Mouse (Mus musculus) heart, embryonic 10.5 days (tissue): ENCODE measurements around the gene Rmnd5a. TPM values are rescaled to one million over a fixed set of nuclear protein-coding genes. Genes with fewer than 3 reads are reported as not detected.

Experiments
- DNase-seq: peaks from one replicate; pipeline ENCODE4 v3.0.0-alpha.2; 2017; ENCODE audit warnings: low spot score
- H3K27ac ChIP-seq: fragments of 300-500 bp; sonication (generic); 2 replicates; pipeline ENCODE4 v1.5.1; 2016; ENCODE audit warnings: mild to moderate bottlenecking
- H3K27me3 ChIP-seq: fragments of 300-500 bp; sonication (generic); 2 replicates; pipeline ENCODE4 v1.6.1; 2016; ENCODE audit warnings: mild to moderate bottlenecking; ENCODE audit not compliant: poor library complexity, insufficient read depth, severe bottlenecking
- H3K36me3 ChIP-seq: fragments of 300-500 bp; sonication (generic); 2 replicates; pipeline ENCODE4 v1.6.1; 2016; ENCODE audit warnings: mild to moderate bottlenecking, moderate library complexity
- H3K4me1 ChIP-seq: fragments of 300-500 bp; sonication (generic); 2 replicates; pipeline ENCODE4 v1.6.1; 2016; ENCODE audit warnings: mild to moderate bottlenecking
- H3K4me3 ChIP-seq: fragments of 300-500 bp; sonication (generic); 2 replicates; pipeline ENCODE4 v1.5.1; 2016; ENCODE audit warnings: mild to moderate bottlenecking, moderate library complexity
- H3K9me3 ChIP-seq: fragments of 300-500 bp; sonication (generic); 2 replicates; pipeline ENCODE4 v1.6.1; 2016; ENCODE audit warnings: mild to moderate bottlenecking, moderate library complexity
- WGBS: fragments of 180-500 bp; shearing (Covaris S2); methylation state at CpG from one replicate; pipeline ENCODE4 v1.1.7; 2016; 5-methylcytosine and 5-hydroxymethylcytosine counted together
- polyA plus RNA-seq: library from polyadenylated mRNA; unstranded; fragments of >200 nt; fragmentation: Nextera tagmentation; extraction: Ambion mirVana; gene quantifications from 2 replicates; pipeline ENCODE4 v1.2.1, GENCODE M21; 2016

Rmnd5a gene
- polyA plus RNA-seq, 1 experiment from 2014 or later: 11.4 TPM

DNA sequence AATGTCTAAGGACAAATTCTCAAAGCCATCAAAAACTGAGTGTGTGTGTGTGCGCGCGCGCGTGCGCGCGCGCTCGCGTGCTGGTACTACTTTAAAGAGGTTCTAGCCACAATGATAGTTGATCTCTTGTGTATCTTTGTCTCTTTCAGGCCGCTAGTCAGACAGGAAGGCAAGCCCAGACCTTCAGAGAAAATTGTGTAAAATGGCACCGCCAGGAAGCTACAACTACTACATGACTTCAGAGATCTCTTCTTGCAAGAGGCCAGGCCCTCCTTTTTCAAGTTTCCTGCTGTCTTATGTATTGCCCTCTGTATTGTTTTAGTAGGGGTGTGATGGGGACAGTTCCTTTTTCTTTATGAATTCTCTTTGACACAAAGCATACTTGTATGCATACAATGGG, 63.7 kb downstream of the Rmnd5a start:
- Histone ChIP-seq H3K9me3 (no peaks in the 10 kb centered on the region), H3K4me3 (no peak overlapping the region), H3K27ac (no peak overlapping the region), H3K27me3 (no peaks in the 10 kb centered on the region), H3K36me3 (no peaks in the 10 kb centered on the region), H3K4me1 (no peaks in the 10 kb centered on the region)
- WGBS: 93% methylated on average over 13 of the region's 13 CpGs
- DNase-seq: no peak

DNA sequence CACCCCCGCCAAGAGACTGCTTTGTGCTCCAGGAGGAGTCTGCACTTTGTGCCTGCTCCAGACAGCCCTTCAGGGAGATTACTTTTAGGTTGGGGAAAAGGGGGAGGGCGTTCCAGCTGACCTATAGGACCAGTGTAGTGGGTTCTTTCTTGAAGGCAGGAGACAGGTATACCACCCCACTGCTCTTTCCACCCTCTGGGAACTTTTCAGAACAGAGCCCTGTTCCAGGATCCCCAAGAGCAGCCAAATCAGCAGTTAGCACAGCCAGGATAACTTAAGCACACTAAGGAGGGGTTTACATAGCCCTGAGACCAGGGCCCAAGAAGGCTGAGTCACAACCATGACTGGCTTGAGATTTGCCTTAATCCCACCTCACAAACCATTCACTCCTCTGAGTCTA, 65.5 kb downstream of the Rmnd5a start:
- Histone ChIP-seq H3K27ac (no peak overlapping the region), H3K4me3 (no peak overlapping the region), H3K36me3 (no peaks in the 10 kb centered on the region), H3K9me3 (no peaks in the 10 kb centered on the region), H3K4me1 (no peaks in the 10 kb centered on the region), H3K27me3 (no peaks in the 10 kb centered on the region)
- WGBS: 75% methylated on average over 2 of the region's 2 CpGs
- DNase-seq: no peak

DNA sequence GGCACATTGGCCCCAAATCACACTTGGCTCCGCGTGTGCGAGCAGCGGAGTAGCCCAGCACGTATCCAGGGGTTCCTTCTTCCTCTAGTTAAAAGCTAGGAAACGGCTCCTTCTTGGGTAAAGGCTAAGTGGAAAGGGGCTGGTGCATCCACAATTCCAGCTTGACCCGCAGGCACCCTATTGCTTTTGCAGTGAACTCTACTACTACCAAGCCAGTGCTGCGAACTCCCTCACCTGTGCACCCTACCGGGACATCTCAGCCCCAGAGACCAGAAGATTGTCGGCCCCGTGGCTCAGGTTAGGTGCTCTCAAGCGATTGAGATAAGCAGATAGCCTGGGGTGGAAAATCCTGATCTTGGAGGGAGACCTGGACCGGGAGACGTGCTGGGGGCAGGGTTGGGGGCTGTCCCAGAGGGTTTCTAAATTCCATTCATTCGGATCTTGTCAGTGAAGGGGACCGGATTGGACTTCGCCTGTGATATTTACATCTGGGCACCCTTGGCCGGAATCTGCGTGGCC, 66.1 kb downstream of the Rmnd5a start:
- WGBS: 76% methylated on average over 19 of the region's 19 CpGs
- Histone ChIP-seq H3K27ac (no peak overlapping the region), H3K4me1 (no peaks in the 10 kb centered on the region), H3K4me3 (no peak overlapping the region), H3K9me3 (no peaks in the 10 kb centered on the region), H3K27me3 (no peaks in the 10 kb centered on the region), H3K36me3 (no peaks in the 10 kb centered on the region)
- DNase-seq: no peak

DNA sequence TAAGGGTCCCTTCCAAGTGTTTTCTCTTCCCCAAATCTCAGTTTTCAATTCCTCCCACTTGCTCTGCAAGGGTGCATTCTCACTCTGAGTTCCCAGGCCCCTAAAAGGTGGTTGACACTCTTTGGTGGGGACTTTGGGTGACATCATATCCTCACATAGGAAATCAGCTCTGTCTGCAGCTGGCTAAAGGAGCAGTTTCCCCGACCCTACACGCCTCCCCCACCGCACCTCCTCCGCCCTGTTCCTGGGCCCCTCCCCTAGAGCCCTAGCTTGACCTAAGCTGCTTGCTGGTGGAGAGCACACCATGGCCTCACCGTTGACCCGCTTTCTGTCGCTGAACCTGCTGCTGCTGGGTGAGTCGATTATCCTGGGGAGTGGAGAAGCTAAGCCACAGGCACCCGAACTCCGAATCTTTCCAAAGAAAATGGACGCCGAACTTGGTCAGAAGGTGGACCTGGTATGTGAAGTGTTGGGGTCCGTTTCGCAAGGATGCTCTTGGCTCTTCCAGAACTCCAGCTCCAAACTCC, 67.1 kb downstream of the Rmnd5a start, which contains the start of gene Cd8a:
TSS of gene Cd8a (plus strand) at position 179 of the 527 bp plus-strand sequence.
- no peaks in the 10 kb centered on the region for H3K4me1 ChIP-seq
- H3K27me3 ChIP-seq: no peaks in the 10 kb centered on the region
- WGBS: 75% methylated on average over 14 of the region's 14 CpGs
- H3K9me3 ChIP-seq: no peaks in the 10 kb centered on the region
- H3K4me3 ChIP-seq: no peak within 1 kb of the TSS
- H3K27ac ChIP-seq: no peak within 1 kb of the TSS
- DNase-seq: no peak
- no peaks in the 10 kb centered on the region for H3K36me3 ChIP-seq

DNA sequence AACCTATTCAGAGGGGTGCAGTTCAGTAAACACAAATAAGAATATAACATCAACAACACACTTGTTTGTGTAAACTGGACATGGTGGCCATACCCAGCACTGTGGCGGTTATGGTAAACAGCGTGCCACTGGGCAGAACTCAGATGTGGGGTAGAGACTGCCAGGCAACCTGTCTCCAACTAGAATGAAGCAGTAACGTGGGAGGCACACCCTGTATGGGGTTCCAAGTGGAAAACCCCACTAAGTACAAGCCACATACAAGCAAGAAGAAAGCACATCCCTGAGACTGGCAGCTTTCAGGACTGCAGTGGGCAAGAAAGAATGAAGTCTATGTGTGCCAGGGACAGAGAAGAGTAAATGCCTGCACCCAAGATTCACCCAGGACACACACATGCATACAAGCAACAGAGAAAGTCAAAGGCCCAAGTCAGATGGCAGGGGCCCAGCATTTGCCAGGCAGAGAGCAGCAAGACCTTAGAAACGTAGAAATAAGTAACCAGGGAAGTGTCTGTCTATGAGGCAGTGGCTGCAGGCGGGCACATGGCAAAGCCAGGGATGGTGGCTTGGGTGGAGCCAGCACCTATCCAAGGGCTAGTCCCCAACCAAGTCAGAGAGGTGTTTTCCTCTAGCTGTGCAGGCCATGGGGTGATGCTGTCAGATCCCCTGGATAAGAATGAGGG, 68.3 kb downstream of the Rmnd5a start:
- no peak for DNase-seq
- no peaks in the 10 kb centered on the region for H3K9me3 ChIP-seq
- no peaks in the 10 kb centered on the region for H3K36me3 ChIP-seq
- H3K4me1 ChIP-seq: no peaks in the 10 kb centered on the region
- no peak overlapping the region for H3K4me3 ChIP-seq
- H3K27me3 ChIP-seq: no peaks in the 10 kb centered on the region
- H3K27ac ChIP-seq: no peak overlapping the region
- 84% methylated on average over 5 of the region's 5 CpGs for WGBS

DNA sequence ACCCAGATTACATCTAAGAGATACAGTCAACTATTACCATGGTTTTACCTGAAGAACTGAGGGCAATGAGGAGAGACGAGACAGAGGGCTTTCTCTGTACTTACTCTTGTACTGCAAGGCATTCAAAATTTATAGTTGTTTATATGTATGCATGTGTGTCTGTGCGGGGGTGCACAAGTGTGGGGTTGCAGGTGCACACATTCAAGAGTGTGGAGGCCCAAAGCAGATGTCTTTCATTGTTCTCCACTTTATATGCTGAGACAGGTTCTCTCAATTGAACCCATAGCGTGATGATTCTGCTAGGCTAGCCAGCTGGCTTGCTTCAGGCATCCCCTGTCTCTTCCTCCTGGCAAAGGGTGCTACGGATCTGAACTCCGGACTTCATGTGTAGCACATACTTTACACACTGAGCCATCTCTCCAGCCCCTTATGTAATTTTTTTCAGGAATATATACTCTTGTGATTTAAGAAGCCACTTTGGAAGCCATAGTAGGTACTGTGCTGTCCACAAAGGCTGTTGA, 69.3 kb downstream of the Rmnd5a start:
- DNase-seq: no peak
- Histone ChIP-seq H3K27ac (no peak overlapping the region), H3K4me1 (no peaks in the 10 kb centered on the region), H3K27me3 (no peaks in the 10 kb centered on the region), H3K4me3 (no peak overlapping the region), H3K36me3 (no peaks in the 10 kb centered on the region), H3K9me3 (no peaks in the 10 kb centered on the region)
- 88% methylated on average over 5 of the region's 5 CpGs for WGBS

DNA sequence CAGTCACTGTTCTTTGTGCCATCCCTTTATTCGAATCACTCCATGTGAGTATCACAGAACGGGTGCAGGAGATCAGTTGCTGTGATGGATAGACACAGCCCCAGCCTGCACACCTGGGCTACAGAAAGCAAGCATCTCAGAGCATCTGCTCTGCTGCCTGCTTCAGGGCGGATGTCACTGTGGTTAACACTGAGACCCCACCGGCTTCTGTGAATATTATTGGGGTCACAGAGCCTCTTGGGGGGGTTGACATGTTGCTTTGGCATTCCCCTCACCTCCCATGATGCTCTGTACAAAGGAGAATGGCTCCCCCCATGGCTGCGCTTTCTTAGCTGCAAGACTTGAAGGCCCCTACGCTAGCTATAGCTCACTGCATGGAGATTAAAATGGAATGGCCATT, 71.0 kb downstream of the Rmnd5a start:
- H3K36me3 ChIP-seq: no peaks in the 10 kb centered on the region
- no peaks in the 10 kb centered on the region for H3K9me3 ChIP-seq
- H3K4me3 ChIP-seq: no peak overlapping the region
- DNase-seq: no peak
- H3K27me3 ChIP-seq: no peaks in the 10 kb centered on the region
- H3K4me1 ChIP-seq: no peaks in the 10 kb centered on the region
- WGBS: 87% methylated on average over 6 of the region's 6 CpGs
- H3K27ac ChIP-seq: no peak overlapping the region

DNA sequence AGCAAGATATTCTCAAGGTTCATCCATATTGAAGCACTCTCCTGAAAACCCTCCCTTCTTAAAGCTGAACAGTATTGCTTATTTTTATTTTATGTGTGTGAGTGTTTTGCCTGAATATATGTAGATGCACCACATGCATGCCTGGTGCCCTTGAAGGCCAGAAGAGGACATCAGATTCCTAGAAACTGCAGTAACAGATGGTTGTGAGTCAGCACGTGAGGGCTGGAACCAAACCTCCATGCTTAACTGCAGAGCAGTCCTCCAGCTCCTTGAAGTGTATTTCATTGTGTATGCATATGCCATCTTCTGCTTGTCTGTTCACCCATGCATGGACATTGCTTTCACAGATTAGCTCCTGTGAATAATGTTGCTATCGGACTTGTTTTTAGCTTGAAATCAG, 76.4 kb downstream of the Rmnd5a start:
- no peaks in the 10 kb centered on the region for H3K36me3 ChIP-seq
- peaks cover 4% of the 10 kb centered on the region; the same call in 1 of the 2 replicates for H3K4me1 ChIP-seq
- no peak for DNase-seq
- H3K9me3 ChIP-seq: no peaks in the 10 kb centered on the region
- H3K4me3 ChIP-seq: no peak overlapping the region
- H3K27ac ChIP-seq: no peak overlapping the region
- no peaks in the 10 kb centered on the region for H3K27me3 ChIP-seq
- 82% methylated on average over 2 of the region's 2 CpGs for WGBS

DNA sequence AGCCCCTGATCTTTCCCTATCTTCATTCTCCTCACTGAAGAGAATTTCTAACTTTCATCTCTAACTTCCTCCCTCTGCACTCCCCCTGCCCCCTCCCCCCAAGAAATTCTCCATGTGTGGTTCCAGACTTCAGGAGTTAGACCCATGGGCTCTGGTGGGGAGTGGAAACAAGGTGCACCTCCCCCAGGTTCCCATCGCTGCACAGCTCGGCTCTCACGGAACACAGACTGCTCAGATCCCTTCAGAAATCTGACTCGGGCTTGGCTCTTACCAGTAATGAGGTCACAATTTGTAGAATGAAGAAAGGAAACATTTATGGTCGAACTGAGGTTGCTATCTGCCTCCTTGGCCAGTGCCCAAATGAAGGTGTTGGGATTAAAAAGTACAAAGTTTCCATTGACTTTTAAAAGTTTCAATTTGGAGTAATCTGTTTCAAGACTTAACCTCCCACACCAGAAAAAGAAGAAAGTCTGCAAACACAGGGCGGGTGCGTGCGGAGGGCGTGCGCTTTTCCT, 79.2 kb downstream of the Rmnd5a start:
- Histone ChIP-seq H3K9me3 (no peaks in the 10 kb centered on the region), H3K27me3 (no peaks in the 10 kb centered on the region), H3K36me3 (no peaks in the 10 kb centered on the region), H3K27ac (no peak overlapping the region), H3K4me1 (peaks cover 4% of the 10 kb centered on the region; the same call in 1 of the 2 replicates), H3K4me3 (no peak overlapping the region)
- DNase-seq: no peak
- WGBS: 78% methylated on average over 10 of the region's 10 CpGs

DNA sequence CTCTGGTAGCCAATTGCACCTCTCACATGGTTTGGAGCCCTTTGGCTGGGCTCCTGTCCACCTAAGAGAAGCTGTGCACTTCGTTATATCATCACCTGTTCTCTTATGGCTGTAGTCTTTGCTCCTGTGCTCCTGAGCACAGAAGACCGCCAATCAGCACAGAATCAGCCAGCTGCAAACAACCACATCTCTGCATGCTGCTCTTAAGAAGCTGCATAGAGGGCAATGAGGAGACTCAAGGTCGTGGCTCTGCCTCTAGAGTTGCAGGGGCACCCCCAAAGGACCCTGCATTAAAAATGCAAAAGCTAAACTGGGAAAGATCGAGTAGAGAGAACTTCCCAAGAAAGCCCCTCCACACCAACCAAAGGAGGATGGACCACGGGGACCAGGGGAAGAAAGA, 79.7 kb downstream of the Rmnd5a start:
- no peaks in the 10 kb centered on the region for H3K9me3 ChIP-seq
- no peaks in the 10 kb centered on the region for H3K27me3 ChIP-seq
- no peak overlapping the region for H3K4me3 ChIP-seq
- 48% methylated on average over 5 of the region's 5 CpGs for WGBS
- no peak overlapping the region for H3K27ac ChIP-seq
- no peaks in the 10 kb centered on the region for H3K36me3 ChIP-seq
- H3K4me1 ChIP-seq: peaks cover 4% of the 10 kb centered on the region; the same call in 1 of the 2 replicates
- no peak for DNase-seq

DNA sequence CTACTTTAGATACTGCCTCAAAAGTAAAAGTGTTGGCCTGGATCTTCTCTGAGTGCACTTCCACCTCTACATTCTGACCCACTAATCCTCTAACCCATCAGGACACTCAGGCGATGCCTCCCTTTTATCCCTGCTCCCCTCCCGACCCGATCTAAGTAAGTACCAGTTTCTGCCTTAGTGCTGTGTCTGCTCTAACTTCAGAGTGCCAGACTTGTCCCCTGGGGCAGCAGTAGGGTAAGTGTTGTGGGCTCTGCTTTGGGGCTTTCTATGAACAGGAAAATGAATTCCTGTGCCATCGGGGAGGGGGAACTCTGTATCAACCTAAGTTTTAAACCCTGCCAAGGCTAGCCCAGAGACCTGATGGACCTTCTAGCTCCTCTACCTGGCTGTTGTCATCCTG, 80.2 kb downstream of the Rmnd5a start:
- WGBS: 72% methylated on average over 4 of the region's 4 CpGs
- DNase-seq: no peak
- H3K27ac ChIP-seq: no peak overlapping the region
- H3K4me3 ChIP-seq: no peak overlapping the region
- no peaks in the 10 kb centered on the region for H3K9me3 ChIP-seq
- H3K36me3 ChIP-seq: no peaks in the 10 kb centered on the region
- no peaks in the 10 kb centered on the region for H3K27me3 ChIP-seq
- H3K4me1 ChIP-seq: peaks cover 4% of the 10 kb centered on the region; the same call in 1 of the 2 replicates

DNA sequence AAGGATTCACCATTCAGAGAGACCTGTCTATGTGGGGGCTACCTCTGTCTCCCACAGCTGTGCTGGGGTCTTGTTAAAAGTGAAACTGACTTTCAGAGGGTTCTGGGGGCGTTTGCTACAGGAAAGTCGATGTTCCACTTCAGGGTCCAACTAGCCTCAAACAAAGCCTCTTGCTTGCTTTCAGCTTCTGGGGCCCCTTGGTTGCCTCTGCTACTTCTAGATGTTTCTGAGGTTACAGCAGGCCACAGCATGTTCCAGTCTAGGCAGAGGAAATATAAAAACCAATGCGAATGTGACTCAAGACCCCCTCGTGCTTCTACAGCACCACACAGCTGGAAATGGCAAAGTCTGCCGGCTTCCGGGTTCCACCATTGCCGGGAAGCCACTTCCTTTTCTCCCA, 82.9 kb downstream of the Rmnd5a start:
- no peak overlapping the region for H3K4me3 ChIP-seq
- 80% methylated on average over 7 of the region's 7 CpGs for WGBS
- H3K36me3 ChIP-seq: no peaks in the 10 kb centered on the region
- DNase-seq: no peak
- no peak overlapping the region for H3K27ac ChIP-seq
- peaks cover 4% of the 10 kb centered on the region; the same call in 1 of the 2 replicates for H3K4me1 ChIP-seq
- H3K9me3 ChIP-seq: no peaks in the 10 kb centered on the region
- no peaks in the 10 kb centered on the region for H3K27me3 ChIP-seq

DNA sequence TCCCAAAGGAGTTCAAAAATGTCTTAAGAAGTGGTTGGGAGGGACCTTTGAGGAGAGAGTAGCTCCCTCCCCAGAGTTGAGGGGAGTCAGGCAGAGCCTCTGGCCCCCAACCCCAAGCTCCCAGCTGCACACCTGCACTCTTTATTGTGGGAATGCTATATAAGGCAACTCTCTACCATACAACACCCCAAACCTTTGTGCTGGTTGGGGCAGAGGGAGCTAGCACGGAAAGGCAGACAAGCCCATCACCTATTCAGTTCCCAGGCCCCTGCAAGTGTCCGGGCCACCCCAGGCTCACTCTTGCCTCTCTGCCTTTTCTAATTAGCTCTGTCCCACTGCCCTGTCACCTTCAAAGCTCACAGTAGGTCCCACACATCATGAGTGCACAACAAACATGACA, 86.7 kb downstream of the Rmnd5a start:
- no peak overlapping the region for H3K27ac ChIP-seq
- H3K4me3 ChIP-seq: no peak overlapping the region
- H3K36me3 ChIP-seq: no peaks in the 10 kb centered on the region
- 82% methylated on average over 2 of the region's 2 CpGs for WGBS
- no peaks in the 10 kb centered on the region for H3K9me3 ChIP-seq
- no peaks in the 10 kb centered on the region for H3K4me1 ChIP-seq
- no peaks in the 10 kb centered on the region for H3K27me3 ChIP-seq
- DNase-seq: no peak
